Comparison of ENCODE assay signal across 39 mouse cellular contexts in genomic region chr2:28546560-28546959, GRCm38 (mm10). TPM values are rescaled to one million over a fixed set of nuclear protein-coding genes. Genes with fewer than 3 reads are reported as not detected.
DNase-seq lines count a peak whose midpoint lies in the region; ATAC-seq lines count a peak whose summit lies in the region.
"Had no signal": no experiment of that assay in that cellular context is flagged by ENCODE, and none has a peak within 500 bp of the region (broad histone marks: within the 10 kb centered on the region; RNA-seq: fewer than 3 reads in every experiment).

No protein-coding gene starts in this region.

- intact Hi-C loops in left cerebral cortex, postnatal 36 days (cut with DNase I): no loop called here

- no peak overlapping the region for H3K4me3 ChIP-seq in forebrain, embryonic 13.5 days
- no peak overlapping the region for H3K4me3 ChIP-seq in forebrain, embryonic 11.5 days (ENCODE audit: low read depth, low read length)
- no peak overlapping the region for H3K4me3 ChIP-seq in hindbrain, embryonic 12.5 days
- no peak overlapping the region for H3K4me3 ChIP-seq in hindbrain, embryonic 11.5 days (ENCODE audit: low read depth, low read length)
- no peak overlapping the region for H3K4me3 ChIP-seq in heart, embryonic 12.5 days
- H3K4me3 ChIP-seq: gastrocnemius, adult 2 months; kidney, embryonic 15.5 days; midbrain, embryonic 13.5 days; neural tube, embryonic 13.5 days had no signal

- H3K4me2 ChIP-seq in forebrain, embryonic 13.5 days: no peak overlapping the region
- H3K4me2 ChIP-seq in forebrain, embryonic 11.5 days (ENCODE audit: low read depth, low read length, severe bottlenecking): no peak overlapping the region
- H3K4me2 ChIP-seq in hindbrain, embryonic 12.5 days (replicated peaks): no peak overlapping the region
- H3K4me2 ChIP-seq in hindbrain, embryonic 11.5 days (replicated peaks; ENCODE audit: low read depth, low read length): no peak overlapping the region
- H3K4me2 ChIP-seq in heart, embryonic 12.5 days: no peak overlapping the region
- H3K4me2 ChIP-seq: heart, embryonic 11.5 days; kidney, embryonic 15.5 days; midbrain, embryonic 13.5 days; neural tube, embryonic 13.5 days had no signal

- H3K27ac ChIP-seq in forebrain, embryonic 13.5 days: peak overlapping the region; percentile 11
- no peak overlapping the region for H3K27ac ChIP-seq in forebrain, embryonic 11.5 days (ENCODE audit: low read depth, low read length)
- H3K27ac ChIP-seq in hindbrain, embryonic 12.5 days: 0 out of 2 replicates have a peak overlapping the region, but pooled peaks have one; percentile 31
- no peak overlapping the region for H3K27ac ChIP-seq in hindbrain, embryonic 11.5 days (ENCODE audit: low read depth, low read length)
- no peak overlapping the region for H3K27ac ChIP-seq in heart, embryonic 12.5 days (ENCODE audit: poor library complexity, severe bottlenecking)
- H3K27ac ChIP-seq: kidney, embryonic 15.5 days; liver, embryonic 14.5 days; macrophage; midbrain, embryonic 13.5 days; neural tube, embryonic 13.5 days had no signal

- no peak overlapping the region for H3K9ac ChIP-seq in forebrain, embryonic 13.5 days
- H3K9ac ChIP-seq in forebrain, embryonic 11.5 days (ENCODE audit: low read length): no peak overlapping the region
- H3K9ac ChIP-seq in hindbrain, embryonic 12.5 days: no peak overlapping the region
- H3K9ac ChIP-seq in hindbrain, embryonic 11.5 days (ENCODE audit: low read depth, low read length): no peak overlapping the region
- no peak overlapping the region for H3K9ac ChIP-seq in heart, embryonic 12.5 days
- H3K9ac ChIP-seq: kidney, embryonic 15.5 days; liver, embryonic 14.5 days; neural tube, embryonic 13.5 days had no signal

- H3K36me3 ChIP-seq in forebrain, embryonic 13.5 days (ENCODE audit: poor library complexity, severe bottlenecking): peaks cover 99% of the 10 kb centered on the region
- no peaks in the 10 kb centered on the region; the same call in 1 of the 2 replicates for H3K36me3 ChIP-seq in forebrain, embryonic 11.5 days (ENCODE audit: control insufficient read depth, insufficient read depth, low read length)
- H3K36me3 ChIP-seq in hindbrain, embryonic 12.5 days: peaks cover 96% of the 10 kb centered on the region
- peaks cover 35% of the 10 kb centered on the region for H3K36me3 ChIP-seq in hindbrain, embryonic 11.5 days (ENCODE audit: control insufficient read depth, insufficient read depth, low read length)
- H3K36me3 ChIP-seq in heart, embryonic 12.5 days: peaks cover 84% of the 10 kb centered on the region

- peak; percentile 31 for DNase-seq in cerebellum, adult 11 months
- no peak for DNase-seq in cerebellum, postnatal 4 days (ENCODE audit: low spot score in 2 of 2)
- no peak for DNase-seq in forebrain, embryonic 11.5 days (ENCODE audit: low spot score)
- no peak for DNase-seq in hindbrain, embryonic 11.5 days (ENCODE audit: low spot score)
- no peak for DNase-seq in left cerebral cortex, postnatal 36 days (ENCODE audit: low spot score in 2 of 2)
- DNase-seq: adrenal gland, adult 2 months; adrenal gland, postnatal 36 days; gastrocnemius, adult 2 months; gastrocnemius, postnatal 36 days; heart, adult 18-20 months; heart, postnatal 4 days; kidney, adult 18-20 months; kidney, postnatal 36 days; liver; lung, adult 2 months; lung, postnatal 10 days; right cerebral cortex, postnatal 4 days; thymus, adult 2 months; thymus, postnatal 36 days had no signal

- peaks cover 10% of the 10 kb centered on the region for H3K4me1 ChIP-seq in forebrain, embryonic 13.5 days
- no peaks in the 10 kb centered on the region for H3K4me1 ChIP-seq in forebrain, embryonic 11.5 days (replicated peaks; ENCODE audit: control insufficient read depth, insufficient read depth, low read length)
- no peaks in the 10 kb centered on the region for H3K4me1 ChIP-seq in hindbrain, embryonic 12.5 days
- H3K4me1 ChIP-seq in hindbrain, embryonic 11.5 days (replicated peaks; ENCODE audit: control insufficient read depth, insufficient read depth, low read length): no peaks in the 10 kb centered on the region
- no peaks in the 10 kb centered on the region for H3K4me1 ChIP-seq in heart, embryonic 12.5 days (replicated peaks)
- H3K4me1 ChIP-seq: midbrain, embryonic 13.5 days had no signal

- 84% methylated on average over 6 of the region's 6 CpGs for WGBS in forebrain, embryonic 13.5 days
- WGBS in forebrain, embryonic 11.5 days: 86% methylated on average over 6 of the region's 6 CpGs
- WGBS in hindbrain, embryonic 12.5 days: 73% methylated on average over 6 of the region's 6 CpGs
- WGBS in hindbrain, embryonic 11.5 days: 73% methylated on average over 6 of the region's 6 CpGs
- WGBS in heart, embryonic 12.5 days: 63% methylated on average over 6 of the region's 6 CpGs

- no peaks in the 10 kb centered on the region for H3K9me3 ChIP-seq in forebrain, embryonic 13.5 days (replicated peaks)
- H3K9me3 ChIP-seq in forebrain, embryonic 11.5 days (ENCODE audit: control insufficient read depth, low read length): no peaks in the 10 kb centered on the region
- no peaks in the 10 kb centered on the region for H3K9me3 ChIP-seq in hindbrain, embryonic 12.5 days (replicated peaks)
- no peaks in the 10 kb centered on the region for H3K9me3 ChIP-seq in hindbrain, embryonic 11.5 days (ENCODE audit: control insufficient read depth, low read length)
- no peaks in the 10 kb centered on the region for H3K9me3 ChIP-seq in heart, embryonic 12.5 days (replicated peaks)
- H3K9me3 ChIP-seq: kidney, embryonic 15.5 days; midbrain, embryonic 13.5 days; neural tube, embryonic 13.5 days had no signal

- no peaks in the 10 kb centered on the region for H3K27me3 ChIP-seq in forebrain, embryonic 13.5 days
- H3K27me3 ChIP-seq in forebrain, embryonic 11.5 days (ENCODE audit: control insufficient read depth, insufficient read depth, low read length): no peaks in the 10 kb centered on the region
- no peaks in the 10 kb centered on the region for H3K27me3 ChIP-seq in hindbrain, embryonic 12.5 days
- no peaks in the 10 kb centered on the region for H3K27me3 ChIP-seq in hindbrain, embryonic 11.5 days (ENCODE audit: control insufficient read depth, insufficient read depth, low read length)
- H3K27me3 ChIP-seq in heart, embryonic 12.5 days (replicated peaks): no peaks in the 10 kb centered on the region
- H3K27me3 ChIP-seq: CH12.LX; kidney, embryonic 15.5 days; midbrain, embryonic 13.5 days; neural tube, embryonic 13.5 days had no signal

- no peak for ATAC-seq in forebrain, embryonic 13.5 days
- no peak for ATAC-seq in forebrain, embryonic 11.5 days (replicated peaks; ENCODE audit: low FRiP score)
- ATAC-seq in hindbrain, embryonic 12.5 days (ENCODE audit: low FRiP score): no peak
- ATAC-seq in hindbrain, embryonic 11.5 days (ENCODE audit: low FRiP score): no peak
- ATAC-seq in heart, embryonic 12.5 days (ENCODE audit: insufficient number of reproducible peaks, low FRiP score): no peak
- ATAC-seq: activated CD4-positive, CD25-positive, alpha-beta regulatory T cell, adult 4 months had no signal

RNA-seq across cellular contexts. Expression of gene Cel, which starts 16.6 kb away (rescaled TPM):
- 0.14 TPM in 1 of 2 replicates, not detected in the other for polyA plus RNA-seq in forebrain, embryonic 13.5 days (2015; fragmentation: Nextera tagmentation; extraction: Ambion mirVana)
- polyA plus RNA-seq in forebrain, embryonic 11.5 days (2014; fragmentation: Nextera tagmentation; extraction: Ambion mirVana): not detected in 2 replicates
- polyA plus RNA-seq in hindbrain, embryonic 12.5 days (2016; fragmentation: Nextera tagmentation; extraction: Ambion mirVana): not detected in 2 replicates
- not detected in 2 replicates for polyA plus RNA-seq in hindbrain, embryonic 11.5 days (2014; fragmentation: Nextera tagmentation; extraction: Ambion mirVana)
- not detected in 2 replicates for polyA plus RNA-seq in heart, embryonic 12.5 days (2016; fragmentation: Nextera tagmentation; extraction: Ambion mirVana)
- total RNA-seq in left cerebral cortex, postnatal 36 days (2021): not detected
- total RNA-seq: adrenal gland, postnatal 36 days; CH12.LX; ES-E14; gastrocnemius, adult 2 months; gastrocnemius, postnatal 36 days; heart, adult 18-20 months; heart, postnatal 4 days; layer of hippocampus, adult 8-10 months; layer of hippocampus, postnatal 25 days; left cerebral cortex, postnatal 10 days; megakaryocyte-erythroid progenitor cell, adult 5-6 weeks had no signal
- polyA plus RNA-seq: activated CD4-positive, CD25-positive, alpha-beta regulatory T cell, adult 4 months; adrenal gland, adult 2 months; C2C12; embryonic facial prominence, embryonic 11.5 days; heart, embryonic 11.5 days; heart, postnatal 0 days; limb, embryonic 11.5 days; macrophage; neural tube, embryonic 13.5 days had no signal

RNA-seq across cellular contexts. Expression of gene Ralgds, which starts 33.6 kb away (rescaled TPM):
- polyA plus RNA-seq in forebrain, embryonic 13.5 days (2015; fragmentation: Nextera tagmentation; extraction: Ambion mirVana): 50.9 and 53.6 TPM in 2 replicates
- 42.7 and 47.6 TPM in 2 replicates for polyA plus RNA-seq in forebrain, embryonic 11.5 days (2014; fragmentation: Nextera tagmentation; extraction: Ambion mirVana)
- 96.7 and 108 TPM in 2 replicates for polyA plus RNA-seq in hindbrain, embryonic 12.5 days (2016; fragmentation: Nextera tagmentation; extraction: Ambion mirVana)
- 55.9 and 63.0 TPM in 2 replicates for polyA plus RNA-seq in hindbrain, embryonic 11.5 days (2014; fragmentation: Nextera tagmentation; extraction: Ambion mirVana)
- 21.1 and 22.1 TPM in 2 replicates for polyA plus RNA-seq in heart, embryonic 12.5 days (2016; fragmentation: Nextera tagmentation; extraction: Ambion mirVana)
- total RNA-seq in left cerebral cortex, postnatal 36 days (2021): 10 to 100 TPM; 82.7 to 82.8 TPM

RNA-seq across cellular contexts. Expression of gene Gtf3c5, which starts 37.0 kb away (rescaled TPM):
- polyA plus RNA-seq in forebrain, embryonic 13.5 days (2015; fragmentation: Nextera tagmentation; extraction: Ambion mirVana): 40.7 and 48.2 TPM in 2 replicates
- 41.6 and 42.3 TPM in 2 replicates for polyA plus RNA-seq in forebrain, embryonic 11.5 days (2014; fragmentation: Nextera tagmentation; extraction: Ambion mirVana)
- polyA plus RNA-seq in hindbrain, embryonic 12.5 days (2016; fragmentation: Nextera tagmentation; extraction: Ambion mirVana): 50.0 and 50.5 TPM in 2 replicates
- polyA plus RNA-seq in hindbrain, embryonic 11.5 days (2014; fragmentation: Nextera tagmentation; extraction: Ambion mirVana): 38.1 and 38.2 TPM in 2 replicates
- polyA plus RNA-seq in heart, embryonic 12.5 days (2016; fragmentation: Nextera tagmentation; extraction: Ambion mirVana): 32.5 and 34.2 TPM in 2 replicates
- 10 to 100 TPM; 17.9 to 18.6 TPM for total RNA-seq in left cerebral cortex, postnatal 36 days (2021)

RNA-seq across cellular contexts. Expression of gene Gm10134, which starts 40.7 kb away (rescaled TPM):
- polyA plus RNA-seq in forebrain, embryonic 13.5 days (2015; fragmentation: Nextera tagmentation; extraction: Ambion mirVana): 0.53 and 0.76 TPM in 2 replicates
- polyA plus RNA-seq in forebrain, embryonic 11.5 days (2014; fragmentation: Nextera tagmentation; extraction: Ambion mirVana): not detected in 2 replicates
- polyA plus RNA-seq in hindbrain, embryonic 12.5 days (2016; fragmentation: Nextera tagmentation; extraction: Ambion mirVana): 1.8 and 2.8 TPM in 2 replicates
- polyA plus RNA-seq in hindbrain, embryonic 11.5 days (2014; fragmentation: Nextera tagmentation; extraction: Ambion mirVana): 0.73 TPM in 1 of 2 replicates, not detected in the other
- polyA plus RNA-seq in heart, embryonic 12.5 days (2016; fragmentation: Nextera tagmentation; extraction: Ambion mirVana): 0.82 TPM in 1 of 2 replicates, not detected in the other
- 1 to 10 TPM; 1.7 TPM for total RNA-seq in left cerebral cortex, postnatal 36 days (2021)
- total RNA-seq: CH12.LX; gastrocnemius, postnatal 36 days; megakaryocyte-erythroid progenitor cell, adult 5-6 weeks had no signal
- polyA plus RNA-seq: activated CD4-positive, CD25-positive, alpha-beta regulatory T cell, adult 4 months; C2C12; embryonic facial prominence, embryonic 11.5 days; heart, embryonic 11.5 days; limb, embryonic 11.5 days; liver, embryonic 14.5 days had no signal

RNA-seq across cellular contexts. Expression of gene Gbgt1, which starts 49.9 kb away (rescaled TPM):
- polyA plus RNA-seq in forebrain, embryonic 13.5 days (2015; fragmentation: Nextera tagmentation; extraction: Ambion mirVana): 0.43 TPM in 1 of 2 replicates, not detected in the other
- polyA plus RNA-seq in forebrain, embryonic 11.5 days (2014; fragmentation: Nextera tagmentation; extraction: Ambion mirVana): 0.35 TPM in 1 of 2 replicates, not detected in the other
- polyA plus RNA-seq in hindbrain, embryonic 12.5 days (2016; fragmentation: Nextera tagmentation; extraction: Ambion mirVana): 0.67 and 0.72 TPM in 2 replicates
- polyA plus RNA-seq in hindbrain, embryonic 11.5 days (2014; fragmentation: Nextera tagmentation; extraction: Ambion mirVana): 0.38 and 1.1 TPM in 2 replicates
- 0.28 and 0.41 TPM in 2 replicates for polyA plus RNA-seq in heart, embryonic 12.5 days (2016; fragmentation: Nextera tagmentation; extraction: Ambion mirVana)
- total RNA-seq in left cerebral cortex, postnatal 36 days (2021): 1 to 10 TPM; 1.6 to 3.3 TPM
- total RNA-seq: CH12.LX; megakaryocyte-erythroid progenitor cell, adult 5-6 weeks had no signal
- polyA plus RNA-seq: activated CD4-positive, CD25-positive, alpha-beta regulatory T cell, adult 4 months; C2C12; embryonic facial prominence, embryonic 11.5 days; heart, postnatal 0 days; limb, embryonic 11.5 days had no signal

Comparison
In these comparisons a context has a peak if more than half of its experiments do, and no peak if none do; other contexts are left out.
1. H3K27ac ChIP-seq: peak in forebrain, embryonic 13.5 days (single experiment) and hindbrain, embryonic 12.5 days (single experiment); none in forebrain, embryonic 11.5 days (single experiment), hindbrain, embryonic 11.5 days (single experiment) and heart, embryonic 12.5 days (single experiment).